Mouse (Mus musculus) gastrocnemius, adult 2 months (tissue): ENCODE results near the gene Sorl1. TPM values are rescaled to one million over a fixed set of nuclear protein-coding genes. Genes with fewer than 3 reads are reported as not detected.

Experiments
- DNase-seq: peaks from one replicate; pipeline ENCODE4 v3.0.0; 2022
- H3K27ac ChIP-seq: fragments of 200-600 bp; 2 replicates; pipeline ENCODE4 v1.8.1; 2022; ENCODE audit warnings: mild to moderate bottlenecking
- H3K4me3 ChIP-seq: fragments of 200-600 bp; 2 replicates; pipeline ENCODE4 v1.8.1; 2022; ENCODE audit warnings: mild to moderate bottlenecking, moderate library complexity
- CTCF ChIP-seq: fragments of 200-600 bp; IDR thresholded peaks from 2 replicates; pipeline ENCODE4 v1.8.1; 2022; ENCODE audit warnings: antibody characterized with exemption, mild to moderate bottlenecking, moderate library complexity
- intact Hi-C: fragments of 180-260 bp; cut with DNase I; formaldehyde crosslinking; loops from one replicate; pipeline ENCODE4 v1.15.1; 2025
- total RNA-seq, 2 experiments: library from RNA; stranded (reverse); gene quantifications; 2 replicates each; pipeline ENCODE4 v1.2.3; 2021

Gene Sorl1
- total RNA-seq, 2 experiments from 2014 or later = 38.7 to 43.4 TPM

- intact Hi-C loops = loop anchor here (5.0 kb wide), 1 partner anchor 127 kb away; the partner anchor contains the start of gene Sorl1
- Histone ChIP-seq H3K27ac (no peak overlapping the region), H3K4me3 (no peak overlapping the region)
- no peak for DNase-seq
- TF ChIP-seq CTCF = no peak
Observed at GRCm38 (mm10) chr9:41995278-41995677, 128.8 kb downstream of the Sorl1 start.

GRCm38 (mm10) chr9:41993821-41994220 is 130.3 kb downstream of the Sorl1 start:
- Histone ChIP-seq H3K27ac (no peak overlapping the region), H3K4me3 (no peak overlapping the region)
- intact Hi-C loops = no loop called here
- TF ChIP-seq CTCF = no peak
- no peak for DNase-seq

GRCm38 (mm10) chr9:41992841-41993240 is 131.3 kb downstream of the Sorl1 start:
- Histone ChIP-seq H3K4me3 (no peak overlapping the region), H3K27ac (no peak overlapping the region)
- no peak for DNase-seq
- intact Hi-C loops = no loop called here
- no peak for TF ChIP-seq CTCF

- peak; percentile 57 for DNase-seq
- Histone ChIP-seq H3K27ac (peak overlapping the region; percentile 81), H3K4me3 (peak overlapping the region; percentile 50)
- no peak for TF ChIP-seq CTCF
- intact Hi-C loops = no loop called here
Observed at GRCm38 (mm10) chr9:41985636-41986035, 138.5 kb downstream of the Sorl1 start.

GRCm38 (mm10) chr9:41985052-41985451 is 139.0 kb downstream of the Sorl1 start:
- Histone ChIP-seq H3K27ac (peak overlapping the region; percentile 81), H3K4me3 (peak overlapping the region; percentile 50)
- intact Hi-C loops = no loop called here
- no peak for TF ChIP-seq CTCF
- no peak for DNase-seq

- intact Hi-C loops = no loop called here
- no peak for TF ChIP-seq CTCF
- peak overlapping the region; percentile 40 for H3K4me3 ChIP-seq
- peak; percentile 80 for DNase-seq
- H3K27ac ChIP-seq = peak overlapping the region; percentile 81
Observed at GRCm38 (mm10) chr9:41984306-41984705, 139.8 kb downstream of the Sorl1 start.

- intact Hi-C loops = no loop called here
- Histone ChIP-seq H3K27ac (peak overlapping the region; percentile 81), H3K4me3 (no peak overlapping the region; the same call in 1 of the 2 replicates)
- TF ChIP-seq CTCF = no peak
- no peak for DNase-seq
Observed at GRCm38 (mm10) chr9:41983286-41983685, 140.8 kb downstream of the Sorl1 start.

GRCm38 (mm10) chr9:41982760-41983159 is 141.3 kb downstream of the Sorl1 start:
- Histone ChIP-seq H3K27ac (peak overlapping the region; percentile 81; the same call in 1 of the 2 replicates), H3K4me3 (no peak overlapping the region)
- TF ChIP-seq CTCF = no peak
- intact Hi-C loops = no loop called here
- DNase-seq = no peak

GRCm38 (mm10) chr9:41982023-41982422 is 142.1 kb downstream of the Sorl1 start:
- H3K4me3 ChIP-seq = no peak overlapping the region
- intact Hi-C loops = no loop called here
- H3K27ac ChIP-seq = no peak overlapping the region
- DNase-seq = no peak
- no peak for TF ChIP-seq CTCF

- intact Hi-C loops = no loop called here
- H3K27ac ChIP-seq = no peak overlapping the region
Observed at GRCm38 (mm10) chr9:41981306-41981705, 142.8 kb downstream of the Sorl1 start.

GRCm38 (mm10) chr9:41980796-41981195 is 143.3 kb downstream of the Sorl1 start:
- no peak overlapping the region for H3K27ac ChIP-seq
- intact Hi-C loops = no loop called here
- no peak overlapping the region for H3K4me3 ChIP-seq
- TF ChIP-seq CTCF = no peak
- DNase-seq = no peak

More at GRCm38 (mm10) chr9:41981306-41981705, 142.8 kb downstream of the Sorl1 start:
- TF ChIP-seq CTCF = no peak
- no peak overlapping the region for H3K4me3 ChIP-seq
- DNase-seq = no peak

GRCm38 (mm10) chr9:41978366-41978765 is 145.7 kb downstream of the Sorl1 start:
- TF ChIP-seq CTCF = no peak
- no peak for DNase-seq
- no peak overlapping the region for H3K4me3 ChIP-seq
- intact Hi-C loops = no loop called here
- no peak overlapping the region for H3K27ac ChIP-seq

- Histone ChIP-seq H3K27ac (no peak overlapping the region), H3K4me3 (no peak overlapping the region)
- TF ChIP-seq CTCF = no peak
- DNase-seq = no peak
- intact Hi-C loops = no loop called here
Observed at GRCm38 (mm10) chr9:41975968-41976367, 148.1 kb downstream of the Sorl1 start.

GRCm38 (mm10) chr9:41974661-41975060 is 149.4 kb downstream of the Sorl1 start:
- no peak for TF ChIP-seq CTCF
- Histone ChIP-seq H3K27ac (no peak overlapping the region), H3K4me3 (no peak overlapping the region)
- intact Hi-C loops = no loop called here
- DNase-seq = no peak
